Mouse (Mus musculus): Measurements from ENCODE around the gene Tmem132d. TPM values are rescaled to one million over a fixed set of nuclear protein-coding genes. Genes with fewer than 3 reads are reported as not detected.
"Not testable (repeated sequence)": the region's sequence is repeated elsewhere in the genome, so short reads cannot be mapped to it uniquely, and the experiment has no call there.

Tmem132d gene
- polyA plus RNA-seq, 1 experiment from 2014 or later = 0.20 TPM

GRCm38 (mm10) chr5:127781221-127781620 is 651.7 kb downstream of the Tmem132d start:
- H3K27me3 ChIP-seq (replicated peaks; ENCODE audit: control insufficient read depth, insufficient read depth, low read length) = no peaks in the 10 kb centered on the region
- no peaks in the 10 kb centered on the region for H3K4me1 ChIP-seq (replicated peaks; ENCODE audit: control insufficient read depth, insufficient read depth, low read length)
- 64% methylated on average over 5 of the region's 5 CpGs for WGBS
- H3K4me3 ChIP-seq (ENCODE audit: low read depth, low read length) = no peak overlapping the region
- no peak for ATAC-seq (replicated peaks; ENCODE audit: low FRiP score, low TSS enrichment, low read depth)
- no peak for DNase-seq (ENCODE audit: low spot score)
- H3K9ac ChIP-seq (ENCODE audit: low read length) = no peak overlapping the region
- H3K9me3 ChIP-seq (ENCODE audit: control insufficient read depth, low read length) = no peaks in the 10 kb centered on the region
- H3K27ac ChIP-seq (ENCODE audit: low read depth) = no peak overlapping the region
- no peaks in the 10 kb centered on the region for H3K36me3 ChIP-seq (ENCODE audit: control insufficient read depth, insufficient read depth, low read length)
- no peak overlapping the region for H3K4me2 ChIP-seq (ENCODE audit: low read length)

DNA sequence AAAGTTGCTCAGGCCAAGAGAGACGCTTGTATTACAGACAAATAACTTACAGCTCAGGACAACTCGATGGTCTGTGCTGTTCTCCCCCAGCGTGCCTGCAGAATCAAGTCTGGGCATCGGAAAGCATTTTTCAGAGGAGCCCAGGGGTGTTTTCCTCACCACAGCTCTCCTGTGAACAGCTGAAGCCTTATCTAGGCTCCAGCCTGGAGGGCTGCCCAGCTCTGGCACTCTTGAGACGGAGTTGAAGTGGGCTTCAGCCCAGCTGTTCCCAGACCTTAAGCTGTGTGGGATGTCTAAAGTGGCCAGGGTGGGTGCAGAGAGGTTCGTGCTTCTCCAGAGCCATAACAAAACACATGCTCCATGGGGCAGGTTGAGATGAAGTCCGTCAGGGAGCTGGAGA is 657.1 kb downstream of the Tmem132d start:
- DNase-seq (ENCODE audit: low spot score) = no peak
- WGBS = 75% methylated on average over 7 of the region's 7 CpGs
- Histone ChIP-seq H3K4me3 (ENCODE audit: low read depth, low read length) (no peak overlapping the region), H3K4me2 (ENCODE audit: low read length) (no peak overlapping the region), H3K36me3 (ENCODE audit: control insufficient read depth, insufficient read depth, low read length) (no peaks in the 10 kb centered on the region), H3K27me3 (replicated peaks; ENCODE audit: control insufficient read depth, insufficient read depth, low read length) (no peaks in the 10 kb centered on the region), H3K9me3 (ENCODE audit: control insufficient read depth, low read length) (no peaks in the 10 kb centered on the region), H3K4me1 (replicated peaks; ENCODE audit: control insufficient read depth, insufficient read depth, low read length) (no peaks in the 10 kb centered on the region), H3K27ac (ENCODE audit: low read depth) (no peak overlapping the region), H3K9ac (ENCODE audit: low read length) (no peak overlapping the region)
- no peak for ATAC-seq (replicated peaks; ENCODE audit: low FRiP score, low TSS enrichment, low read depth)

GRCm38 (mm10) chr5:127758576-127758975 is 674.3 kb downstream of the Tmem132d start:
- H3K4me1 ChIP-seq (replicated peaks; ENCODE audit: control insufficient read depth, insufficient read depth, low read length) = no peaks in the 10 kb centered on the region
- ATAC-seq (replicated peaks; ENCODE audit: low FRiP score, low TSS enrichment, low read depth) (no peak), DNase-seq (ENCODE audit: low spot score) (no peak)
- 76% methylated on average over 4 of the region's 4 CpGs for WGBS
- no peak overlapping the region for H3K27ac ChIP-seq (ENCODE audit: low read depth)
- H3K36me3 ChIP-seq (ENCODE audit: control insufficient read depth, insufficient read depth, low read length) = no peaks in the 10 kb centered on the region
- H3K4me3 ChIP-seq (ENCODE audit: low read depth, low read length) = no peak overlapping the region
- H3K9ac ChIP-seq (ENCODE audit: low read length) = no peak overlapping the region
- no peaks in the 10 kb centered on the region for H3K27me3 ChIP-seq (replicated peaks; ENCODE audit: control insufficient read depth, insufficient read depth, low read length)
- 0 out of 2 replicates have a peak, but pooled peaks cover 2% of the 10 kb centered on the region for H3K9me3 ChIP-seq (ENCODE audit: control insufficient read depth, low read length)
- H3K4me2 ChIP-seq (ENCODE audit: low read length) = no peak overlapping the region

- H3K4me3 ChIP-seq (ENCODE audit: low read depth, low read length) = no peak overlapping the region
- H3K36me3 ChIP-seq (ENCODE audit: control insufficient read depth, insufficient read depth, low read length) = no peaks in the 10 kb centered on the region
- ATAC-seq (replicated peaks; ENCODE audit: low FRiP score, low TSS enrichment, low read depth) = no peak
- no peak overlapping the region for H3K4me2 ChIP-seq (ENCODE audit: low read length)
- H3K4me1 ChIP-seq (replicated peaks; ENCODE audit: control insufficient read depth, insufficient read depth, low read length) = no peaks in the 10 kb centered on the region
- no peak overlapping the region for H3K27ac ChIP-seq (ENCODE audit: low read depth)
- no peak overlapping the region for H3K9ac ChIP-seq (ENCODE audit: low read length)
- no peaks in the 10 kb centered on the region for H3K27me3 ChIP-seq (replicated peaks; ENCODE audit: control insufficient read depth, insufficient read depth, low read length)
- no peak for DNase-seq (ENCODE audit: low spot score)
- 0 out of 2 replicates have a peak, but pooled peaks cover 2% of the 10 kb centered on the region for H3K9me3 ChIP-seq (ENCODE audit: control insufficient read depth, low read length)
- 83% methylated on average over 4 of the region's 4 CpGs for WGBS
These were observed 676.0 kb downstream of the Tmem132d start for GRCm38 (mm10) chr5:127756671-127757423.

GRCm38 (mm10) chr5:127756011-127756410 is 676.9 kb downstream of the Tmem132d start:
- ATAC-seq (replicated peaks; ENCODE audit: low FRiP score, low TSS enrichment, low read depth) (no peak), DNase-seq (ENCODE audit: low spot score) (no peak)
- H3K36me3 ChIP-seq (ENCODE audit: control insufficient read depth, insufficient read depth, low read length) = no peaks in the 10 kb centered on the region
- no peaks in the 10 kb centered on the region for H3K27me3 ChIP-seq (replicated peaks; ENCODE audit: control insufficient read depth, insufficient read depth, low read length)
- H3K4me1 ChIP-seq (replicated peaks; ENCODE audit: control insufficient read depth, insufficient read depth, low read length) = no peaks in the 10 kb centered on the region
- H3K4me2 ChIP-seq (ENCODE audit: low read length) = no peak overlapping the region
- H3K9me3 ChIP-seq (ENCODE audit: control insufficient read depth, low read length) = 0 out of 2 replicates have a peak, but pooled peaks cover 2% of the 10 kb centered on the region
- H3K4me3 ChIP-seq (ENCODE audit: low read depth, low read length) = no peak overlapping the region
- 87% methylated on average over 3 of the region's 3 CpGs for WGBS
- H3K9ac ChIP-seq (ENCODE audit: low read length) = no peak overlapping the region
- no peak overlapping the region for H3K27ac ChIP-seq (ENCODE audit: low read depth)

- Histone ChIP-seq H3K36me3 (ENCODE audit: control insufficient read depth, insufficient read depth, low read length) (no peaks in the 10 kb centered on the region), H3K4me2 (ENCODE audit: low read length) (no peak overlapping the region), H3K27me3 (replicated peaks; ENCODE audit: control insufficient read depth, insufficient read depth, low read length) (no peaks in the 10 kb centered on the region), H3K4me3 (ENCODE audit: low read depth, low read length) (no peak overlapping the region), H3K4me1 (replicated peaks; ENCODE audit: control insufficient read depth, insufficient read depth, low read length) (no peaks in the 10 kb centered on the region; the same call in 1 of the 2 replicates), H3K9ac (ENCODE audit: low read length) (no peak overlapping the region), H3K9me3 (ENCODE audit: control insufficient read depth, low read length) (0 out of 2 replicates have a peak, but pooled peaks cover 2% of the 10 kb centered on the region), H3K27ac (ENCODE audit: low read depth) (no peak overlapping the region)
- DNase-seq (ENCODE audit: low spot score) (no peak), ATAC-seq (replicated peaks; ENCODE audit: low FRiP score, low TSS enrichment, low read depth) (no peak)
- WGBS = 76% methylated on average over 4 of the region's 4 CpGs
These were observed 677.3 kb downstream of the Tmem132d start for GRCm38 (mm10) chr5:127755594-127755993.

GRCm38 (mm10) chr5:127751262-127751975 is 681.5 kb downstream of the Tmem132d start:
- Histone ChIP-seq H3K4me2 (ENCODE audit: low read length) (no peak overlapping the region), H3K27me3 (replicated peaks; ENCODE audit: control insufficient read depth, insufficient read depth, low read length) (no peaks in the 10 kb centered on the region), H3K9me3 (ENCODE audit: control insufficient read depth, low read length) (0 out of 2 replicates have a peak, but pooled peaks cover 2% of the 10 kb centered on the region), H3K27ac (ENCODE audit: low read depth) (no peak overlapping the region; the same call in 1 of the 2 replicates), H3K4me1 (replicated peaks; ENCODE audit: control insufficient read depth, insufficient read depth, low read length) (no peaks in the 10 kb centered on the region; the same call in 1 of the 2 replicates), H3K36me3 (ENCODE audit: control insufficient read depth, insufficient read depth, low read length) (no peaks in the 10 kb centered on the region), H3K9ac (ENCODE audit: low read length) (no peak overlapping the region), H3K4me3 (ENCODE audit: low read depth, low read length) (no peak overlapping the region)
- DNase-seq (ENCODE audit: low spot score) (peak; percentile 53), ATAC-seq (replicated peaks; ENCODE audit: low FRiP score, low TSS enrichment, low read depth) (0 out of 2 replicates have a peak, but pooled peaks have one; percentile 32)
- 16% methylated on average over 20 of the region's 20 CpGs for WGBS

- not testable (repeated sequence) for DNase-seq (ENCODE audit: low spot score); H3K9me3 ChIP-seq (ENCODE audit: control insufficient read depth, low read length)
- WGBS = 89% methylated on average over 3 of the region's 3 CpGs
These were observed 683.3 kb downstream of the Tmem132d start for GRCm38 (mm10) chr5:127749540-127749939.

More at GRCm38 (mm10) chr5:127749540-127749939, 683.3 kb downstream of the Tmem132d start:
- not testable (repeated sequence) for H3K4me2 ChIP-seq (ENCODE audit: low read length); H3K27me3 ChIP-seq (replicated peaks; ENCODE audit: control insufficient read depth, insufficient read depth, low read length); H3K4me1 ChIP-seq (replicated peaks; ENCODE audit: control insufficient read depth, insufficient read depth, low read length); H3K9ac ChIP-seq (ENCODE audit: low read length); H3K36me3 ChIP-seq (ENCODE audit: control insufficient read depth, insufficient read depth, low read length); ATAC-seq (replicated peaks; ENCODE audit: low FRiP score, low TSS enrichment, low read depth); H3K27ac ChIP-seq (ENCODE audit: low read depth); H3K4me3 ChIP-seq (ENCODE audit: low read depth, low read length)
